Mouse (Mus musculus) ovary, adult 2 months (tissue): ENCODE data around the gene Hectd2. TPM values are rescaled to one million over a fixed set of nuclear protein-coding genes. Genes with fewer than 3 reads are reported as not detected.

ENCODE experiments used
- polyA plus RNA-seq: library from polyadenylated mRNA; depleted of rRNA; stranded (reverse); fragments of >200 nt; gene quantifications from 2 replicates; pipeline ENCODE4 v1.2.3, GENCODE M21; 2012; rRNA removed

Gene Hectd2
- 0.89 and 1.2 TPM in 2 replicates for polyA plus RNA-seq

GRCm38 (mm10) chr19:36554046-36554784 is at the start of gene Hectd2:
TSS of gene Hectd2 (plus strand) at chr19:36554639.

Other genes with a start within 250 kb of the Hectd2 start
- 3.6 and 4.3 TPM in 2 replicates for gene Pcgf5, start 206.3 kb upstream of the Hectd2 start, polyA plus RNA-seq
- gene Ppp1r3c, start 182.0 kb downstream of the Hectd2 start, polyA plus RNA-seq, result 2.0 and 2.9 TPM in 2 replicates